Mouse (Mus musculus) MEL (cell line): ENCODE measurements at regions not wholly inside any gene's neighbourhood (a gene's known extent, or its start where the extent isn't known, plus 50 kb on each side); places are given as distances from the start of the nearest gene placed in this dataset.

Experiments used
- DNase-seq: peaks from one replicate; pipeline ENCODE4 v3.0.0; 2011; ENCODE audit warnings: low read depth, low spot score
- H3K27ac ChIP-seq: 2 replicates; pipeline ENCODE4 v1.5.1; 2012; ENCODE audit warnings: low read depth, mild to moderate bottlenecking, control low read depth, low read length, moderate library complexity; ENCODE audit not compliant: control insufficient read depth
- H3K27me3 ChIP-seq, 2 experiments: fragments of 150-350 bp in 1 of 2; sonication (generic) in 1 of 2; 2 replicates each; pipeline ENCODE4 v1.6.1; 2012; ENCODE audit warnings: low read length in 2 of 2, mild to moderate bottlenecking in 2 of 2, improper control_type of control experiment in 1 of 2, moderate library complexity in 1 of 2; ENCODE audit not compliant: insufficient read depth in 2 of 2, control insufficient read depth in 1 of 2
- H3K36me3 ChIP-seq, 2 experiments: 2 replicates each; pipeline ENCODE4 v1.6.1; 2012 to 2014; ENCODE audit warnings: low read length in 2 of 2, improper control_type of control experiment in 1 of 2, inconsistent platforms in 1 of 2, mild to moderate bottlenecking in 1 of 2; ENCODE audit not compliant: insufficient read depth in 2 of 2, control insufficient read depth in 1 of 2
- H3K4me1 ChIP-seq, 2 experiments: fragments of 150-350 bp in 1 of 2; sonication (generic) in 1 of 2; 2 replicates each; pipeline ENCODE4 v1.6.1; 2012; ENCODE audit warnings: low read length in 2 of 2, improper control_type of control experiment in 1 of 2, mild to moderate bottlenecking in 1 of 2; ENCODE audit not compliant: insufficient read depth in 2 of 2, control insufficient read depth in 1 of 2
- H3K4me3 ChIP-seq, 2 experiments: fragments of 150-350 bp in 1 of 2; sonication (generic) in 1 of 2; 2 replicates each; pipeline ENCODE4 v1.5.1; 2012; ENCODE audit warnings: low read depth in 2 of 2, low read length in 2 of 2, mild to moderate bottlenecking in 2 of 2, moderate library complexity in 2 of 2, control low read depth in 1 of 2, improper control_type of control experiment in 1 of 2; ENCODE audit not compliant: control insufficient read depth in 1 of 2, insufficient read depth in 1 of 2
- H3K79me2 ChIP-seq: 2 replicates; pipeline ENCODE4 v1.6.1; 2012; ENCODE audit warnings: mild to moderate bottlenecking, low read length, moderate library complexity; ENCODE audit not compliant: control insufficient read depth, poor library complexity, insufficient read depth
- H3K9ac ChIP-seq: 2 replicates; pipeline ENCODE4 v1.6.1; 2012; ENCODE audit warnings: low read depth, mild to moderate bottlenecking, control low read depth, low read length, moderate library complexity; ENCODE audit not compliant: control insufficient read depth, poor library complexity, severe bottlenecking
- H3K9me3 ChIP-seq: fragments of 150-350 bp; sonication (generic); replicated peaks from 2 replicates; pipeline ENCODE4 v1.6.1; 2012; ENCODE audit warnings: mild to moderate bottlenecking, low read length, improper control_type of control experiment, moderate library complexity; ENCODE audit not compliant: insufficient read depth
- CTCF ChIP-seq, 3 experiments: IDR thresholded peaks in 2 of 3; conservative IDR thresholded peaks in 1 of 3; 2 replicates each; pipeline ENCODE4 v1.5.1; 2011 to 2012; ENCODE audit warnings: low read length in 3 of 3, low read depth in 2 of 3, mild to moderate bottlenecking in 2 of 3, improper control_type of control experiment in 1 of 3, inconsistent platforms in 1 of 3, mixed read lengths in 1 of 3, moderate library complexity in 1 of 3; ENCODE audit not compliant: control insufficient read depth in 1 of 3, insufficient read depth in 1 of 3, poor library complexity in 1 of 3, severe bottlenecking in 1 of 3
- ELF1 ChIP-seq: IDR thresholded peaks from 2 replicates; pipeline ENCODE4 v1.6.1; 2014; ENCODE audit warnings: low read depth, mild to moderate bottlenecking, inconsistent platforms, low read length, improper control_type of control experiment, moderate library complexity
- NELFE ChIP-seq: IDR thresholded peaks from 2 replicates; pipeline ENCODE4 v1.6.1; 2011; ENCODE audit warnings: low read depth, low read length, improper control_type of control experiment
- RAD21 ChIP-seq: IDR thresholded peaks from 2 replicates; pipeline ENCODE4 v1.6.1; 2011; ENCODE audit warnings: mild to moderate bottlenecking, low read depth, low read length, improper control_type of control experiment
- SMC3 ChIP-seq: IDR thresholded peaks from 2 replicates; pipeline ENCODE4 v1.6.1; 2011; ENCODE audit warnings: low read depth, low read length, improper control_type of control experiment
- ZC3H11A ChIP-seq: IDR thresholded peaks from 2 replicates; pipeline ENCODE4 v1.6.1; 2012; ENCODE audit warnings: low read depth, mild to moderate bottlenecking, inconsistent platforms, low read length, improper control_type of control experiment

DNA sequence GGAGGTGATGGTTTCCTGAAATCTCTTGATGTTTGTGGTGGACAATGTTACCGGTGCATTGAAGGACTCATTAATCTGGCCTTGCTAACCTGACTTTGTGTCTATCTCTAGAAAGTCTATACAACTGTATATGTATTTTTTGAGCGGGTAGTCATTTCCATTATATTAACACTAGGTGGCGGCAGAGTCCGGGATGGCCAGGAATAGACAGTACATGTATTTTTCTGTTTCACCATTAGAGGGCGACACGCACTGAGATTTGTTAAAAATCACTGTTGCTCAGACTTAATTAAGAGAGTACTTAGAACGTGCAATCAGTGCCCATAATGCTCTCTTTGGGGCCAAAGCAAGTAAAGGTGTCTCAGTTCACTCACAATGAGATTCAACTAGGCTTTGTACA, 146.1 kb upstream of the Il1rapl2 start:
- H3K4me1 ChIP-seq: no peaks in the 10 kb centered on the region
- H3K36me3 ChIP-seq: no peaks in the 10 kb centered on the region
- DNase-seq: peak; percentile 48
- peak; percentile 29 to 98 (median 69) for TF ChIP-seq CTCF (IDR thresholded peaks at IDR 0.05 in 2 of 3, conservative IDR thresholded peaks at IDR 0.05 in 1 of 3; ENCODE audit: control insufficient read depth in 1 of 3, insufficient read depth in 1 of 3, low read depth in 2 of 3, low read length in 3 of 3, poor library complexity in 1 of 3, severe bottlenecking in 1 of 3)
- TF ChIP-seq SMC3: peak; percentile 63
- no peak for TF ChIP-seq NELFE
- TF ChIP-seq ELF1: no peak
- TF ChIP-seq ZC3H11A: peak; percentile 35; the same call in 1 of the 2 replicates
- peak; percentile 73 for TF ChIP-seq RAD21
- no peaks in the 10 kb centered on the region for H3K27me3 ChIP-seq
- no peak overlapping the region for H3K4me3 ChIP-seq
- no peaks in the 10 kb centered on the region for H3K9me3 ChIP-seq
- no peak overlapping the region for H3K27ac ChIP-seq
- H3K9ac ChIP-seq: no peak overlapping the region
- H3K79me2 ChIP-seq: no peaks in the 10 kb centered on the region
